Mouse (Mus musculus) embryonic facial prominence, embryonic 15.5 days (tissue): ENCODE data around the gene Gm17651. TPM values are rescaled to one million over a fixed set of nuclear protein-coding genes. Genes with fewer than 3 reads are reported as not detected.

Source experiments
- ATAC-seq: fragments of 200-750 bp; cut with Nextera tagmentation; 2 replicates; pipeline ENCODE4 v1.8.0; 2017; ENCODE audit warnings: low read depth, moderate TSS enrichment; ENCODE audit not compliant: insufficient number of reproducible peaks, low FRiP score, low TSS enrichment
- H3K27ac ChIP-seq: fragments of 300-500 bp; sonication (generic); replicated peaks from 2 replicates; pipeline ENCODE4 v1.5.1; 2015; ENCODE audit warnings: mild to moderate bottlenecking, inconsistent platforms
- H3K27me3 ChIP-seq: fragments of 300-500 bp; sonication (generic); 2 replicates; pipeline ENCODE4 v1.6.1; 2015; ENCODE audit warnings: inconsistent platforms
- H3K36me3 ChIP-seq: fragments of 300-500 bp; sonication (generic); 2 replicates; pipeline ENCODE4 v1.6.1; 2015; ENCODE audit warnings: mild to moderate bottlenecking, inconsistent platforms
- H3K4me1 ChIP-seq: fragments of 300-500 bp; sonication (generic); 2 replicates; pipeline ENCODE4 v1.6.1; 2015; ENCODE audit warnings: inconsistent platforms
- H3K4me2 ChIP-seq: fragments of 300-500 bp; sonication (generic); replicated peaks from 2 replicates; pipeline ENCODE4 v1.6.1; 2015; ENCODE audit warnings: mild to moderate bottlenecking, inconsistent platforms
- H3K4me3 ChIP-seq: fragments of 300-500 bp; sonication (generic); replicated peaks from 2 replicates; pipeline ENCODE4 v1.5.1; 2015; ENCODE audit warnings: mild to moderate bottlenecking, inconsistent platforms
- H3K9ac ChIP-seq: fragments of 300-500 bp; sonication (generic); 2 replicates; pipeline ENCODE4 v1.6.1; 2015; ENCODE audit warnings: inconsistent platforms
- H3K9me3 ChIP-seq: fragments of 300-500 bp; sonication (generic); replicated peaks from 2 replicates; pipeline ENCODE4 v1.6.1; 2016; ENCODE audit warnings: inconsistent platforms
- WGBS: fragments of 180-500 bp; shearing (Covaris S2); methylation state at CpG from one replicate; pipeline ENCODE4 v1.1.7; 2015; 5-methylcytosine and 5-hydroxymethylcytosine counted together
- microRNA-seq: library from miRNA; unstranded; fragments of <30 nt; microRNA quantifications from one replicate; pipeline ENCODE4, GENCODE M21; 2016; ENCODE audit warnings: borderline number of aligned reads
- polyA plus RNA-seq: library from polyadenylated mRNA; unstranded; fragments of >200 nt; fragmentation: Nextera tagmentation; extraction: Ambion mirVana; gene quantifications from 2 replicates; pipeline ENCODE4 v1.2.1, GENCODE M21; 2015

Gene Gm17651
- polyA plus RNA-seq, 1 experiment from 2014 or later, result not detected

- Histone ChIP-seq H3K9me3 (no peaks in the 10 kb centered on the region), H3K36me3 (no peaks in the 10 kb centered on the region), H3K27ac (no peak within 1 kb of the TSS), H3K27me3 (no peaks in the 10 kb centered on the region), H3K4me3 (peak within 1 kb of the TSS; percentile 51), H3K4me2 (peak within 1 kb of the TSS; percentile 66), H3K4me1 (peaks cover 6% of the 10 kb centered on the region; the same call in 1 of the 2 replicates), H3K9ac (peak within 1 kb of the TSS; percentile 23; the same call in 1 of the 2 replicates)
- WGBS, result 2% methylated on average over 18 of the region's 18 CpGs
- ATAC-seq, result peak; percentile 76; the same call in 1 of the 2 replicates
Observed at GRCm38 (mm10) chr3:97628391-97629001, 46.0 kb downstream of the Gm17651 start, which contains the start of gene Fmo5. TSS of gene Fmo5 (plus strand) at chr3:97628804.

- H3K4me2 ChIP-seq, result peak overlapping the region; percentile 66
- H3K36me3 ChIP-seq, result no peaks in the 10 kb centered on the region
- H3K4me3 ChIP-seq, result peak overlapping the region; percentile 51
- H3K9ac ChIP-seq, result no peak overlapping the region
- no peak overlapping the region for H3K27ac ChIP-seq
- H3K9me3 ChIP-seq, result no peaks in the 10 kb centered on the region
- peaks cover 6% of the 10 kb centered on the region; the same call in 1 of the 2 replicates for H3K4me1 ChIP-seq
- 73% methylated on average over 7 of the region's 7 CpGs for WGBS
- H3K27me3 ChIP-seq, result no peaks in the 10 kb centered on the region
- no peak for ATAC-seq
Observed at GRCm38 (mm10) chr3:97627893-97628292, 46.6 kb downstream of the Gm17651 start.

GRCm38 (mm10) chr3:97624611-97625010 is 49.9 kb downstream of the Gm17651 start:
- ATAC-seq, result no peak
- H3K9me3 ChIP-seq, result no peaks in the 10 kb centered on the region
- 47% methylated on average over 2 of the region's 2 CpGs for WGBS
- peaks cover 6% of the 10 kb centered on the region; the same call in 1 of the 2 replicates for H3K4me1 ChIP-seq
- no peak overlapping the region for H3K27ac ChIP-seq
- H3K4me3 ChIP-seq, result no peak overlapping the region
- no peak overlapping the region for H3K4me2 ChIP-seq
- no peaks in the 10 kb centered on the region for H3K36me3 ChIP-seq
- H3K9ac ChIP-seq, result no peak overlapping the region
- H3K27me3 ChIP-seq, result no peaks in the 10 kb centered on the region

Small RNA genes lying within 50 kb of the gene (microRNA-seq; reads per million reads assigned to microRNA genes)
- not detected for gene Mir7225

Other genes starting within 250 kb of the Gm17651 start
- gene Chd1l, start 64.5 kb downstream of the Gm17651 start, polyA plus RNA-seq, result 13.8 and 14.5 TPM in 2 replicates
- 3.7 and 4.2 TPM in 2 replicates for gene Fmo5, start 45.9 kb downstream of the Gm17651 start, polyA plus RNA-seq
- gene Prkab2, start 16.5 kb downstream of the Gm17651 start, polyA plus RNA-seq, result 8.3 and 9.1 TPM in 2 replicates
- 29.6 and 32.9 TPM in 2 replicates for gene Pde4dip, start 214.0 kb upstream of the Gm17651 start, polyA plus RNA-seq
- gene Sec22b, start 226.5 kb upstream of the Gm17651 start, polyA plus RNA-seq, result 163 and 173 TPM in 2 replicates